ENCODE assay signal across 8 mouse cellular contexts in genomic region chr4:147125326-147125725, GRCm38 (mm10). TPM values are rescaled to one million over a fixed set of nuclear protein-coding genes. Genes with fewer than 3 reads are reported as not detected.
DNase-seq lines count a peak whose midpoint lies in the region; ATAC-seq and TF ChIP-seq lines count a peak whose summit lies in the region.
"Not testable (repeated sequence)": the region's sequence is repeated elsewhere in the genome, so short reads cannot be mapped to it uniquely, and the experiment has no call there.

No protein-coding gene starts in this region.

- H3K9ac ChIP-seq in forebrain, embryonic 12.5 days, result peak overlapping the region; percentile 69; the same call in 1 of the 2 replicates
- H3K9ac ChIP-seq in heart, embryonic 15.5 days, result peak overlapping the region; percentile 65
- H3K9ac ChIP-seq in intestine, embryonic 15.5 days, result peak overlapping the region; percentile 43; the same call in 1 of the 2 replicates
- peak overlapping the region; percentile 90 for H3K9ac ChIP-seq in limb, embryonic 12.5 days (replicated peaks)
- H3K9ac ChIP-seq in lung, embryonic 14.5 days, result not testable (repeated sequence)
- H3K9ac ChIP-seq in midbrain, postnatal 0 days (replicated peaks; ENCODE audit: low read length, poor library complexity, severe bottlenecking), result peak overlapping the region; percentile 94; the same call in 1 of the 2 replicates
- peak overlapping the region; percentile 71 for H3K9ac ChIP-seq in stomach, postnatal 0 days (ENCODE audit: low read length)

- not testable (repeated sequence) for H3K27me3 ChIP-seq in forebrain, embryonic 12.5 days; heart, embryonic 15.5 days; intestine, embryonic 15.5 days (replicated peaks); limb, embryonic 12.5 days; lung, embryonic 14.5 days (ENCODE audit: insufficient read depth, low read length); midbrain, postnatal 0 days (ENCODE audit: insufficient read depth, low read length); stomach, postnatal 0 days (ENCODE audit: control insufficient read depth, insufficient read depth, low read length)

- ATAC-seq in forebrain, embryonic 12.5 days (ENCODE audit: low FRiP score); heart, embryonic 15.5 days (replicated peaks; ENCODE audit: insufficient number of reproducible peaks, insufficient read depth, low FRiP score, low read depth); intestine, embryonic 15.5 days; limb, embryonic 12.5 days (ENCODE audit: insufficient number of reproducible peaks, insufficient read depth, low FRiP score, low TSS enrichment, low read depth); lung, embryonic 14.5 days (ENCODE audit: insufficient read depth); midbrain, postnatal 0 days (ENCODE audit: low FRiP score); stomach, postnatal 0 days (ENCODE audit: low FRiP score, low TSS enrichment): not testable (repeated sequence)

- H3K36me3 ChIP-seq in forebrain, embryonic 12.5 days (replicated peaks); heart, embryonic 15.5 days; intestine, embryonic 15.5 days; limb, embryonic 12.5 days; lung, embryonic 14.5 days (ENCODE audit: insufficient read depth); midbrain, postnatal 0 days (ENCODE audit: insufficient read depth, low read length); stomach, postnatal 0 days (ENCODE audit: control insufficient read depth, insufficient read depth, low read length): not testable (repeated sequence)

- DNase-seq in ZHBTc4 (ENCODE audit: low read depth, low spot score), result peak; percentile 34
- DNase-seq in lung, embryonic 14.5 days; stomach, postnatal 0 days (ENCODE audit: low spot score): not testable (repeated sequence)
- peak; percentile 0 for DNase-seq in midbrain, postnatal 0 days (ENCODE audit: low spot score)

- TF ChIP-seq EP300 in stomach, postnatal 0 days (optimal IDR thresholded peaks at IDR 0.05), result not testable (repeated sequence)

- H3K4me1 ChIP-seq in forebrain, embryonic 12.5 days; heart, embryonic 15.5 days (replicated peaks); intestine, embryonic 15.5 days (replicated peaks); limb, embryonic 12.5 days (replicated peaks); lung, embryonic 14.5 days (ENCODE audit: insufficient read depth); midbrain, postnatal 0 days (ENCODE audit: insufficient read depth, low read length); stomach, postnatal 0 days (replicated peaks; ENCODE audit: control insufficient read depth, insufficient read depth): not testable (repeated sequence)

- WGBS in forebrain, embryonic 12.5 days, result 19% methylated on average over 4 of the region's 4 CpGs
- WGBS in heart, embryonic 15.5 days, result 14% methylated on average over 4 of the region's 4 CpGs
- 21% methylated on average over 4 of the region's 4 CpGs for WGBS in intestine, embryonic 15.5 days
- 22% methylated on average over 4 of the region's 4 CpGs for WGBS in limb, embryonic 12.5 days
- WGBS in lung, embryonic 14.5 days, result 19% methylated on average over 4 of the region's 4 CpGs
- WGBS in midbrain, postnatal 0 days, result 19% methylated on average over 4 of the region's 4 CpGs
- WGBS in stomach, postnatal 0 days, result 26% methylated on average over 4 of the region's 4 CpGs

- H3K27ac ChIP-seq in forebrain, embryonic 12.5 days; heart, embryonic 15.5 days; intestine, embryonic 15.5 days; limb, embryonic 12.5 days; lung, embryonic 14.5 days (ENCODE audit: low read depth); midbrain, postnatal 0 days (ENCODE audit: low read depth, low read length); stomach, postnatal 0 days (replicated peaks): not testable (repeated sequence)

- H3K4me2 ChIP-seq in forebrain, embryonic 12.5 days, result peak overlapping the region; percentile 60
- H3K4me2 ChIP-seq in heart, embryonic 15.5 days, result peak overlapping the region; percentile 81
- peak overlapping the region; percentile 67 for H3K4me2 ChIP-seq in intestine, embryonic 15.5 days (replicated peaks)
- peak overlapping the region; percentile 79 for H3K4me2 ChIP-seq in limb, embryonic 12.5 days
- H3K4me2 ChIP-seq in lung, embryonic 14.5 days, result peak overlapping the region; percentile 75
- peak overlapping the region; percentile 84; the same call in 1 of the 2 replicates for H3K4me2 ChIP-seq in midbrain, postnatal 0 days (ENCODE audit: low read depth, low read length, poor library complexity, severe bottlenecking)
- H3K4me2 ChIP-seq in stomach, postnatal 0 days (replicated peaks; ENCODE audit: low read depth), result peak overlapping the region; percentile 81

- peaks cover 43% of the 10 kb centered on the region for H3K9me3 ChIP-seq in forebrain, embryonic 12.5 days
- peaks cover 21% of the 10 kb centered on the region for H3K9me3 ChIP-seq in heart, embryonic 15.5 days (replicated peaks)
- not testable (repeated sequence) for H3K9me3 ChIP-seq in intestine, embryonic 15.5 days
- H3K9me3 ChIP-seq in limb, embryonic 12.5 days, result peaks cover 30% of the 10 kb centered on the region
- H3K9me3 ChIP-seq in lung, embryonic 14.5 days (ENCODE audit: low read depth, low read length), result peaks cover 32% of the 10 kb centered on the region; the same call in 1 of the 2 replicates
- peaks cover 30% of the 10 kb centered on the region for H3K9me3 ChIP-seq in midbrain, postnatal 0 days (ENCODE audit: low read length)
- peaks cover 11% of the 10 kb centered on the region; the same call in 1 of the 2 replicates for H3K9me3 ChIP-seq in stomach, postnatal 0 days (ENCODE audit: control insufficient read depth, low read length)

- not testable (repeated sequence) for TF ChIP-seq CTCF in lung, embryonic 14.5 days (IDR thresholded peaks at IDR 0.05; ENCODE audit: low read depth); midbrain, postnatal 0 days (IDR thresholded peaks at IDR 0.05); stomach, postnatal 0 days (IDR thresholded peaks at IDR 0.05; ENCODE audit: low read depth)

- peak overlapping the region; percentile 49 for H3K4me3 ChIP-seq in forebrain, embryonic 12.5 days (replicated peaks)
- H3K4me3 ChIP-seq in heart, embryonic 15.5 days, result peak overlapping the region; percentile 55
- H3K4me3 ChIP-seq in intestine, embryonic 15.5 days (replicated peaks), result peak overlapping the region; percentile 41
- H3K4me3 ChIP-seq in limb, embryonic 12.5 days (replicated peaks), result peak overlapping the region; percentile 61
- peak overlapping the region; percentile 51 for H3K4me3 ChIP-seq in lung, embryonic 14.5 days (ENCODE audit: low read depth, low read length)
- peak overlapping the region; percentile 59 for H3K4me3 ChIP-seq in midbrain, postnatal 0 days (ENCODE audit: low read depth, low read length)
- peak overlapping the region; percentile 47 for H3K4me3 ChIP-seq in stomach, postnatal 0 days (ENCODE audit: low read depth, low read length)

RNA-seq across cellular contexts. Expression of gene Zfp991, which starts 6.5 kb away (rescaled TPM):
- polyA plus RNA-seq in forebrain, embryonic 12.5 days (2016; fragmentation: Nextera tagmentation; extraction: Ambion mirVana), result 4.1 and 4.3 TPM in 2 replicates
- 4.1 and 5.6 TPM in 2 replicates for polyA plus RNA-seq in heart, embryonic 15.5 days (2015; fragmentation: Nextera tagmentation; extraction: Ambion mirVana)
- polyA plus RNA-seq in intestine, embryonic 15.5 days (2015; fragmentation: Nextera tagmentation; extraction: Ambion mirVana), result 8.7 and 8.9 TPM in 2 replicates
- 9.5 and 11.2 TPM in 2 replicates for polyA plus RNA-seq in limb, embryonic 12.5 days (2016; fragmentation: Nextera tagmentation; extraction: Ambion mirVana)
- 4.3 and 4.9 TPM in 2 replicates for polyA plus RNA-seq in lung, embryonic 14.5 days (2014; fragmentation: Nextera tagmentation; extraction: Ambion mirVana)
- total RNA-seq in midbrain, postnatal 0 days (2014; rRNA removed), result 4.1 and 5.7 TPM in 2 replicates
- 4.1 and 5.0 TPM in 2 replicates for polyA plus RNA-seq in midbrain, postnatal 0 days (2015; fragmentation: Nextera tagmentation; extraction: Ambion mirVana)
- 3.9 and 4.3 TPM in 2 replicates for polyA plus RNA-seq in stomach, postnatal 0 days (2015; fragmentation: Nextera tagmentation; extraction: Ambion mirVana)
